Mouse (Mus musculus): ENCODE measurements around the gene Itgb3. TPM values are rescaled to one million over a fixed set of nuclear protein-coding genes. Genes with fewer than 3 reads are reported as not detected.
A peak's percentile ranks its signal among the peaks of the same experiment; 100 is the strongest.
"Not testable (repeated sequence)": the region's sequence is repeated elsewhere in the genome, so short reads cannot be mapped to it uniquely, and the experiment has no call there.

The Itgb3 gene
- polyA plus RNA-seq (2016; fragmentation: Nextera tagmentation; extraction: Ambion mirVana) = 2.2 and 2.8 TPM in 2 replicates

GRCm38 (mm10) chr11:104607491-104608245 lies at the start of gene Itgb3:
Gene Itgb3, plus strand, starts transcription at chr11:104608000.
- no peak within 1 kb of the TSS for H3K27ac ChIP-seq (replicated peaks)
- peaks cover 56% of the 10 kb centered on the region for H3K27me3 ChIP-seq

GRCm38 (mm10) chr11:104558065-104558464 lies 49.7 kb upstream of the Itgb3 start:
- Histone ChIP-seq H3K27ac (replicated peaks) (no peak overlapping the region), H3K27me3 (0 out of 2 replicates have a peak, but pooled peaks cover 6% of the 10 kb centered on the region), H3K4me3 (no peak overlapping the region), H3K9me3 (no peaks in the 10 kb centered on the region), H3K36me3 (no peaks in the 10 kb centered on the region), H3K4me1 (no peaks in the 10 kb centered on the region), H3K4me2 (replicated peaks) (no peak overlapping the region), H3K9ac (replicated peaks) (no peak overlapping the region)
- ATAC-seq (ENCODE audit: low FRiP score, low read depth) = no peak
- 92% methylated on average over 4 of the region's 4 CpGs for WGBS

More at GRCm38 (mm10) chr11:104607491-104608245, at the start of gene Itgb3:
- 2% methylated on average over 48 of the region's 51 CpGs for WGBS
- Histone ChIP-seq H3K9me3 (no peaks in the 10 kb centered on the region), H3K4me2 (replicated peaks) (peak within 1 kb of the TSS; percentile 95), H3K9ac (replicated peaks) (peak within 1 kb of the TSS; percentile 58), H3K4me1 (peaks cover 10% of the 10 kb centered on the region), H3K4me3 (peak within 1 kb of the TSS; percentile 50), H3K36me3 (no peaks in the 10 kb centered on the region)
- peak; percentile 92 for ATAC-seq (ENCODE audit: low FRiP score, low read depth)

DNA sequence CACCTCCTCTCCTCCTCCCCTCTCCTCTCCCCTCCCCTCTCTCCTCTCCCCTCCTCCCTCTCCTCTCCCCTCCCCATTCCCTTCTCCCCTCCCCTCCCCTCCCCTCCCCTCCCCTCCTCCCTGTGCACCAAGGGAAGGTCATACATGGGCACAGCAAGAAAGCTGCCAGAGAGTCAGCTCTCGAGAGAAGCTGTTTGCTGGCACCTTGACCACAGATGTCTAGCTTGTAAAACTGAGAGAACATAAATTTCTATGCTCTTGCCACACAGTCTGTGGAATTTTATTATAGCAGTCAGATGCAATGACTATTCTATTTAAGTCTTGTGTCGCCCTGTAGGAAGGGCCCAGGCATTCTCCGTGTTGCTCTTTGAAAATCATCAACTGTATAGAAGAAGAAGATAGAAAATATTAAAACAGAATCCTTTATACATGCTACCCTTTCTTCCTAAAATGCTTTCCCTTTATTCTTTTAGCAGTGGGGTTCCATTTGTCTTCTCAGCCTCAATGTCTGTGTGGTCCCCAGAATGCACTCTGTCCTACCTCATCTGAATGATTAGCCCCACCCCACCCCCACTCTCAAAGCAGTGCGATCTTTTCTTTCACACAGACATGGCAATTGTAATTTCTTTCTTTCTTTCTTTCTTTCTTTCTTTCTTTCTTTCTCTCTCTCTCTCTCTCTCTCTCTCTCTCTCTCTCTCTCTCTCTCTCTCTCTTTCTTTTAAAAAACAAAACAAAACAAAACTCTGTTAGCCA lies 49.0 kb upstream of the Itgb3 start:
- H3K27me3 ChIP-seq = no peaks in the 10 kb centered on the region
- no peaks in the 10 kb centered on the region for H3K9me3 ChIP-seq
- ATAC-seq (ENCODE audit: low FRiP score, low read depth) = no peak
- no peaks in the 10 kb centered on the region for H3K36me3 ChIP-seq
- no peaks in the 10 kb centered on the region for H3K4me1 ChIP-seq
- no peak overlapping the region for H3K27ac ChIP-seq (replicated peaks)
- no peak overlapping the region for H3K4me3 ChIP-seq
- WGBS = 56% methylated on average over 4 of the region's 4 CpGs
- no peak overlapping the region for H3K9ac ChIP-seq (replicated peaks)
- no peak overlapping the region for H3K4me2 ChIP-seq (replicated peaks)

DNA sequence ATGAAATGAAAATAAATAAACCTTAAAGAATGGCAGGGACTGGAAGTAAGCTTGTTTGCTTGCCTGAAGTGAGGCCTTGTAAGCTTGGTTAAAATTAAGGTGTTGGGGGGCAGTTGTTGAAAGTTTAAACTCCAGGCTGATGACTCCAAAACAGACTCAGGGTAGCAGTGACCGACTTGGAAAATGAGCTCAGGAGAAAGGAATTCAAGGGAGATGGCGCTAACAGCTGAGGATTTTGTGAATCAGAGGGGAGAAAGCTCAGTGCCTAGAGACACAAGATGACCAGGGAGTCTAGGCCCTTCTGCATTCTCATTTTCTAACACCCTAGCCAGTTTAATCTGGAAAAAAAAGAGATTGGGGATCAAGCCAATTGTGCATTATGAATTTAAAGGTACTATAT lies 46.8 kb upstream of the Itgb3 start:
- H3K4me2 ChIP-seq (replicated peaks) = no peak overlapping the region
- no peak overlapping the region for H3K27ac ChIP-seq (replicated peaks)
- no peaks in the 10 kb centered on the region for H3K27me3 ChIP-seq
- no peaks in the 10 kb centered on the region for H3K36me3 ChIP-seq
- H3K9me3 ChIP-seq = no peaks in the 10 kb centered on the region
- no peak overlapping the region for H3K4me3 ChIP-seq
- no peak overlapping the region for H3K9ac ChIP-seq (replicated peaks)
- no peaks in the 10 kb centered on the region for H3K4me1 ChIP-seq
- 56% methylated on average over 2 of the region's 2 CpGs for WGBS
- ATAC-seq (ENCODE audit: low FRiP score, low read depth) = no peak

DNA sequence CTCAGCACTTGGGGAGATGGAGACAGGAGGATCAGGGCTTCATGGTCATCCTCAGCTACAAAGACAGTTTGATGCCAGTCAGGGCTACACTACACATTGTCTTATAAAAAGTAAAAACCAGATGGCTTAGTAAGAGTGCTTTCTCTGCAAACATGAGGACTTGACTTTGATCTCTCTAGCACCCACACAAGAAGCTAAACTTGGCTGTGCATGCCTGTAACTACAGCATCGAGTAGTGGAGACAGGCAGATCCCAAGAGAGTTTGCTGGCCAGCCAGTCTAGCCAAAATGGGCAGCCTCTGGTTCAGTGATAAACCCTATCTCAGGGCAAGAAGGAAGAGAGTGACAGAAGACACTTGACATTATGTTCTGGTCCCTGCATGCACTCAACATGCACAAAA lies 44.3 kb upstream of the Itgb3 start:
- Histone ChIP-seq H3K4me2 (replicated peaks) (no peak overlapping the region), H3K27ac (replicated peaks) (no peak overlapping the region), H3K27me3 (no peaks in the 10 kb centered on the region), H3K9me3 (no peaks in the 10 kb centered on the region), H3K9ac (replicated peaks) (no peak overlapping the region), H3K36me3 (no peaks in the 10 kb centered on the region), H3K4me1 (no peaks in the 10 kb centered on the region), H3K4me3 (no peak overlapping the region)
- no peak for ATAC-seq (ENCODE audit: low FRiP score, low read depth)
- 84% methylated on average over 1 of the region's 1 CpGs for WGBS

DNA sequence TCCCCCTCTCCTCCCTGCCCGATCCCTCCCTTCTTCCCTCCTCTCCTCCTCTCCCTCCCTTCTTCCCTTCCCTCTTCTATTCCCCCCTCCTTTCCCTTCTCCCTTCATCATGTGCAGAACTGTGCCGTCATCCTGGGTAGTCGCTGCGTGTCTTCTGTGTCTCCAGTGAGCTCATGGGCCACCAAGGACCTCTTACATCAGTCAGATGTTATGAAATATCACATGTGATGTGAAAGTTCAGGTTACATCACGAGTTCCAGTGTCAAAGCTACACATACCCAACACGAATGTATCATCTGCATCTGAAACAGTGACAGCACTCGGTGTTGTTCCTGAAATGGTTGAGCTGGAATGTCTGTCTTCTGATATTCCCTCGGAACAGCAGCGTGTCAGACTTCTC lies 42.6 kb upstream of the Itgb3 start:
- no peak overlapping the region for H3K4me3 ChIP-seq
- H3K4me2 ChIP-seq (replicated peaks) = no peak overlapping the region
- H3K27me3 ChIP-seq = no peaks in the 10 kb centered on the region
- no peak for ATAC-seq (ENCODE audit: low FRiP score, low read depth)
- no peak overlapping the region for H3K9ac ChIP-seq (replicated peaks)
- WGBS = 90% methylated on average over 9 of the region's 9 CpGs
- H3K9me3 ChIP-seq = 0 out of 2 replicates have a peak, but pooled peaks cover 3% of the 10 kb centered on the region
- no peaks in the 10 kb centered on the region for H3K4me1 ChIP-seq
- H3K36me3 ChIP-seq = no peaks in the 10 kb centered on the region
- no peak overlapping the region for H3K27ac ChIP-seq (replicated peaks)

- no peak for ATAC-seq (ENCODE audit: low FRiP score, low read depth)
- Histone ChIP-seq H3K27me3 (no peaks in the 10 kb centered on the region), H3K4me2 (replicated peaks) (no peak overlapping the region), H3K27ac (replicated peaks) (no peak overlapping the region), H3K9ac (replicated peaks) (no peak overlapping the region), H3K4me3 (no peak overlapping the region), H3K4me1 (no peaks in the 10 kb centered on the region), H3K36me3 (no peaks in the 10 kb centered on the region), H3K9me3 (0 out of 2 replicates have a peak, but pooled peaks cover 3% of the 10 kb centered on the region)
- 90% methylated on average over 6 of the region's 6 CpGs for WGBS
Observed at GRCm38 (mm10) chr11:104566097-104566496, 41.7 kb upstream of the Itgb3 start.

GRCm38 (mm10) chr11:104566796-104567195 lies 41.0 kb upstream of the Itgb3 start:
- 0 out of 2 replicates have a peak, but pooled peaks cover 3% of the 10 kb centered on the region for H3K9me3 ChIP-seq
- peaks cover 5% of the 10 kb centered on the region; the same call in 1 of the 2 replicates for H3K27me3 ChIP-seq
- ATAC-seq (ENCODE audit: low FRiP score, low read depth) = no peak
- whole genome bisulfite sequencing = 76% methylated on average over 2 of the region's 2 CpGs
- H3K4me1 ChIP-seq = peaks cover 4% of the 10 kb centered on the region; the same call in 1 of the 2 replicates
- no peaks in the 10 kb centered on the region for H3K36me3 ChIP-seq
- no peak overlapping the region for H3K9ac ChIP-seq (replicated peaks)
- H3K4me2 ChIP-seq (replicated peaks) = no peak overlapping the region
- H3K27ac ChIP-seq (replicated peaks) = no peak overlapping the region
- H3K4me3 ChIP-seq = no peak overlapping the region

GRCm38 (mm10) chr11:104567736-104568135 lies 40.1 kb upstream of the Itgb3 start:
- Histone ChIP-seq H3K27ac (replicated peaks) (no peak overlapping the region), H3K4me3 (no peak overlapping the region), H3K27me3 (peaks cover 10% of the 10 kb centered on the region), H3K9me3 (0 out of 2 replicates have a peak, but pooled peaks cover 3% of the 10 kb centered on the region), H3K9ac (replicated peaks) (no peak overlapping the region), H3K4me2 (replicated peaks) (no peak overlapping the region), H3K36me3 (no peaks in the 10 kb centered on the region), H3K4me1 (peaks cover 4% of the 10 kb centered on the region; the same call in 1 of the 2 replicates)
- no peak for ATAC-seq (ENCODE audit: low FRiP score, low read depth)
- 90% methylated on average over 9 of the region's 9 CpGs for WGBS

DNA sequence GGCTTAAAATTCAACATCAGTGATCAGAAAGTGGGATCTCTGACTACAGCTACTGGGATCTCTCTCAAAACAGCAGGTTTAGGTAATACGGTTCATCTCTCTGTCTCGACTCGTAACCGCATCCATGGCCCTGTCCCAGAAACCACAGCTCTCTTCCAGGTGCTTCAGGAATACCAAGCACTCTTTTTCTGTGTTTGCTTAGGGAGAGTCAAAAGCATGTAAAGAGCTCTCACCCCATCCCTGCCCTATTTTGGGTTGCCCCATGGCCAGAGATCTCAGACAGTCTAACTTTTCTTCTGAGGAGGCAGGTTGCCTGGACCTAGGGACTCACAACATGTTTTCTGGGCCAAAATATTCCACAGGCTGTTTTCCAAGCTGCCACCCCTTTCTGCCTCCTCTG lies 39.5 kb upstream of the Itgb3 start:
- Histone ChIP-seq H3K27me3 (peaks cover 10% of the 10 kb centered on the region), H3K4me1 (peaks cover 4% of the 10 kb centered on the region; the same call in 1 of the 2 replicates), H3K9ac (replicated peaks) (no peak overlapping the region), H3K27ac (replicated peaks) (no peak overlapping the region), H3K9me3 (0 out of 2 replicates have a peak, but pooled peaks cover 3% of the 10 kb centered on the region), H3K4me2 (replicated peaks) (no peak overlapping the region), H3K4me3 (no peak overlapping the region), H3K36me3 (no peaks in the 10 kb centered on the region)
- ATAC-seq (ENCODE audit: low FRiP score, low read depth) = no peak
- WGBS = 96% methylated on average over 4 of the region's 4 CpGs

GRCm38 (mm10) chr11:104570515-104570914 lies 37.3 kb upstream of the Itgb3 start:
- not testable (repeated sequence) for H3K4me3 ChIP-seq

GRCm38 (mm10) chr11:104571373-104571772 lies 36.4 kb upstream of the Itgb3 start:
- WGBS = 2% methylated on average over 28 of the region's 28 CpGs
- ATAC-seq (ENCODE audit: low FRiP score, low read depth) = not testable (repeated sequence)

More at GRCm38 (mm10) chr11:104570515-104570914, 37.3 kb upstream of the Itgb3 start:
- not testable (repeated sequence) for H3K9ac ChIP-seq (replicated peaks); H3K4me1 ChIP-seq; ATAC-seq (ENCODE audit: low FRiP score, low read depth); H3K4me2 ChIP-seq (replicated peaks); H3K27me3 ChIP-seq; H3K27ac ChIP-seq (replicated peaks); H3K36me3 ChIP-seq; H3K9me3 ChIP-seq
- WGBS = 90% methylated on average over 8 of the region's 8 CpGs

More at GRCm38 (mm10) chr11:104571373-104571772, 36.4 kb upstream of the Itgb3 start:
- not testable (repeated sequence) for H3K9me3 ChIP-seq; H3K27me3 ChIP-seq; H3K4me1 ChIP-seq; H3K27ac ChIP-seq (replicated peaks); H3K36me3 ChIP-seq
- H3K4me3 ChIP-seq = peak overlapping the region; percentile 36
- H3K4me2 ChIP-seq (replicated peaks) = peak overlapping the region; percentile 60
- peak overlapping the region; percentile 49 for H3K9ac ChIP-seq (replicated peaks)
